Mouse (Mus musculus) thymus, adult 2 months (tissue): Measurements from ENCODE around the gene Aip.

ENCODE experiments used
- CTCF ChIP-seq: fragments of 200-500 bp; IDR thresholded peaks from 2 replicates; pipeline ENCODE4 v1.5.1; 2012; ENCODE audit warnings: mild to moderate bottlenecking, control low read depth, low read length, moderate library complexity, borderline replicate concordance; ENCODE audit not compliant: control insufficient read depth, poor library complexity, insufficient read depth; ENCODE audit errors: extremely low read depth
- POLR2A ChIP-seq: fragments of 200-500 bp; IDR thresholded peaks from 2 replicates; pipeline ENCODE4 v1.6.1; 2012; ENCODE audit warnings: mild to moderate bottlenecking, low read length, control low read depth, moderate library complexity; ENCODE audit not compliant: control insufficient read depth, poor library complexity, insufficient read depth; ENCODE audit errors: extremely low read depth

DNA sequence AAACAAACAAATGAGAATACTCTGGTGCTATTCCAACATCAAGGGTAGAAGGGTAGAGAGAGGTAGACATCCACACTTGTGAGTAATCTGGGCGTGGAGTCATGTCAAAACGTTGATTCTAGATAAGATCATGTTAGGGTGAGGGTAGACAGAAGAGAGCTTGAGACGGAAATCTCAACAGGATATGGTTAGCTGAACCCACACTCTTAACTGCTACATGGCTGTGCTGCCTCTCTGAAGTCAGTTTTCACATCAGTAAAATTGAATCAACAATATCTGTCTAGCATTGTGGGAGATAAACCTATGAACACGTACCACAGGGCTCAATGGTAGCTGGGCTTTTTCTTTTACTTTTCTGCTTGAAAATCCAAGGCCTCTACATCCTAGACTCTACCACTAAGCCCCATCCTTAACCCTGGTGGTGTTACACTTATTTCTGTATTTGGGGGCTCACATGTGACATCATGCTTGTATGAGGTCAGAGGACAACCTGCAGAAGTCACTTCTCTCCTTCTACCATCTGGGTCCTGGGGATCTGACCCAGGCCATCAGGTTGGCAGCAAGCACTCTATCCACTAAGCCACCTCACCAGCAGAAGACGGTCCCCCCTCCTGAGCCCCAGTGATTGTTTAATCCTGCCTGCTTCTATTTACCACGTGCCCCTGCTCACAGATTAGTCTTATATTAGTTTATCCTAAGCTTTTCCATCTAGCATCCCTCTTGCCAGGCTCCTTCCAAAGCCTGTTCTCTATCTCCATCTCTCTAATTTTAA lies 5.8 kb downstream of the Aip start:
- TF ChIP-seq CTCF (no peak), POLR2A (no peak)
